Mouse (Mus musculus) retina, embryonic 14.5 days (tissue): ENCODE measurements at regions not wholly inside any gene's neighbourhood (a gene's known extent, or its start where the extent isn't known, plus 50 kb on each side); places are given as distances from the start of the nearest gene placed in this dataset.

Experiments
- DNase-seq: peaks from one replicate; pipeline ENCODE4 v3.0.0-alpha.2; 2015; ENCODE audit warnings: low spot score

GRCm38 (mm10) chr1:119191177-119191576, 137.8 kb upstream of the Gli2 start:
- no peak for DNase-seq

DNA sequence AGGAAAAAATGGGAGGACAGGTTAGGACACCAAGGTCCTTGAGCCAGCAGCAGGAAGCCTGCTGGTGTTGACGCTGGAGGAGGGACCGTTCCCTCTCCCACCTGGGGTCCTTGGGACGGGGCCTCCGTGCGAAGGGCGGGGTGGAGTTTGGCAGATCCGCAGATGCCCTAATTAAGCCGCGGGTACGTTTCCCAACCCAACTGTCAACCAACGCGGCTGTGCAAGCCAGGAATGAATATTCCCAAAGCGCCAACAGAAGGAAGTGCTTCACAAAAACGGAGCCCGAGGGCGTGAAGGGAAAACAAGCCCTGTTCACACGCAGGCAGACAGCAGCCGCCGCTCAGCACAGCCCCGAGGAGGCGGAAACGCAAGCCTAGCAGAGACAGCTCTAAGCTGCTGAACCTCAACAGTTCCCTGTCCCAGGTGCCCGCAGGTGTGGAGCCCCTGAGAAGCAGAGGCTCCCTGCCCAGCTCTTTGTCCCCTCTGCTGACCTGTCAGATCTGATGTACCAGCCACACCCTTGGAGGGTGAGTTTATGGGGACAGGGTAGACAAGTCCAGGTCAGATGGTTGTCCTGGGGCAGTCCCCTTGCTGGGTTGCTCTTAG, 136.1 kb upstream of the Gli2 start:
- DNase-seq, result peak; percentile 38

- DNase-seq, result no peak
These were observed 133.9 kb upstream of the Gli2 start for GRCm38 (mm10) chr1:119187301-119187700.

GRCm38 (mm10) chr1:119186856-119187255, 133.4 kb upstream of the Gli2 start:
- no peak for DNase-seq

GRCm38 (mm10) chr1:119183558-119184270, 130.3 kb upstream of the Gli2 start:
- no peak for DNase-seq

DNA sequence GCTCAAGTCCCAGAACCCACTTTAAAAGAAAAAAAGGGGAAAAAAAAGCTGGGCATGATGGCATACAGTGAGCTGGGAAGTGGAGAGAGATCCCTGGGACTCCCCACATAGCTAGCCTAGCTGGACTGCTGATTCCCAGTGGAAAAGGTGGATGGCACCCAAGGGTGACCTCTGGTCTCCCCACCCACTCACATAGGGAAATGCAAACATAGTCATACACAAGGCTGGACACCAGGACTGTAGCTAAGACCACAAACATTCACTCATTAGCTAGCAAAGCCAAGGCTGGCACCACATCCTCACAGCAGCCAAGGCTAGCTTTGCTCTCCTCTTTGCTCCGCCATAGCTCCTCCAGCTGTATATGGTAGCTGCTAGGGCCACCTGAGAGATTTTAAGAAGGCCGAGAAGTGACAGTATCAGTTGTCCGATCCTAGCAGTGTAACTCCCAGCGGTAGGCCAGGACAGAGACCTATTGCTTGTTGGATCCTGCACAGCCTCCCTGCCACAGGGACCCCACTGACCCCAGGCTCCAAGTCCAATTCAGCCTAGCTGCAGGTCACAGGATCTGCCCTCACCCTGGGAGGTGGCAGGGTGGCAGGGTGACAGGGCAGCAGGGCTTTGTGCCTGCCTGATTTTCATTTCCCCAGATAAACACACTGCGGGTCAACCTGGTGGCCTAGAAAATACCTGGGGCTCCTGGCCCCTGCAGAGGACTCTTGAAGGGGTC, 119.8 kb upstream of the Gli2 start:
- no peak for DNase-seq

DNA sequence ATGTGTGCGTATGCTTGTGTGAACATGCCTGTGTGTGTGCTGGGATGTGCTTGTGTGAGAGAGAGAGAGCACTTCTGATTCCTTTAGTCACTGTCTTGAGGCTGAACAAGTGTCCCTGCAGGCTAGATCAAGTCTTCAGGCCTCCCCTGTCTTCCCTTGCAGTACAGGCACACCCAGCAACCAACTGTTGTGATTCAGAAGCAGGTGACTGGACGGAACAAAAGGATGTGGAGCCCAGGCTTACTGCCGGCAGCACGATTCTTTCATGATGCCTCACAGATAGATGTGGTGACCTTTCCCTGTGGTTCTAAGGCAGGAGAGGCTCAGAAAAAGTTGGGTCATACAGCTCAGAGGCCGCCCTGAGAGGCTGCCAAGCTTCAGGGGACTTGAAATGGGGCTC, 114.0 kb upstream of the Gli2 start:
- no peak for DNase-seq

DNA sequence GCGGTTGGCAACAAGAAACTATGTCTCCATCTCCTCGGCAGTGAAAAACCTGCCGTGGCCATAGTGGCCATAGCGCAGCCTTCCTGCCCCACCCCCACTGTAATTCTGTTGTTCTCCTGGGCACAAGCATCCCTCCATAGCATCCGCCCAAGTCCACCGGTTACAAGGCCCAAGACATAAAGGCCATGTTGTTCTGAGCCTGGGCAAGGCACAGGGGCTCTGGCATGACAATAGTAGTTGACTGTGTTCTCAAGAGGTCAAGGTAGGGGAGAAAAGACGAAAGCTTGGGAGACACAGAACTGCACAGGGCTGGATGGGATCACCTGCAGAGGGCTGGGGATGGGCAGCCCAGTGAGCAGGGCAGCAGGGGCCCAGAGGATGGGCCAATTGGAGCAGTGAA, 112.9 kb upstream of the Gli2 start:
- no peak for DNase-seq

DNA sequence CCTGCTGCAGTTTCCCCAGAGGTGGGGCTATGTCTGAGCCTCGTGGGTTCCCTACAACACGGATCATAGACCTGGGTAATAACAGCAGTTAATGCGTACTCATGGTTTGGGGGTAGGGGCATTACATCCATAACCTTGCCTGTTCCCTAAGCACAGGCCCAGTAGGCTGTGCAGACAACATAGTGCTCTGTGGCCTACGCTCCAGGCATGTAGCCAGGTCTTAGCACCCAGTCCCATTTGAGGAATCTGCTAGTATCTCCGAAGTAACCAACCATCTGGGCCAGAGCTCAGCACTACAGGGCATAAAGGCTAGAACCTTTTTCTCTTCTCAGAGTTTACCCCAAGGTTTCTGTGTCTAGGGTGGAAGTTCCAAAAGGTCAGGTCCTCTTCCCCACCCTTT, 111.4 kb upstream of the Gli2 start:
- DNase-seq, result no peak

DNA sequence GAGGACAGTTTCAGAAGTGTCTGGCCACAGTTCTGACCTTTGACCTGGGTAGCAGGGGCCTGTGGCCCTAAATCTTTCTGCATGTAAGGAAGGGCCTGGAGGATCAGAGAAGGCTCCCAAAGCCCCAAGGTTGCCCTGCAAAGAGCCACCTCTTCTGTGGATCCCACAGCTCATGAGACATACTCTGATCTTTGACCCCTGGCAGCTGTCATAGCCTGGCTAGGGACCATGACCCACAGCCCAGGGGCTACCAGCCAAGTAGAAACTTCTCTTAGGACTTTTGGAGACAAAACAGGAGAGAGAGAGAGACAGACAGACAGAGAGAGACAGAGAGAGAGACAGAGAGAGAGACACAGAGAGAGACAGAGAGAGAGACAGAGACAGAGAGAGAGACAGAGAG, 110.4 kb upstream of the Gli2 start:
- DNase-seq, result no peak

- no peak for DNase-seq
These were observed 109.8 kb upstream of the Gli2 start for GRCm38 (mm10) chr1:119163114-119163740.

- no peak for DNase-seq
These were observed 108.3 kb upstream of the Gli2 start for GRCm38 (mm10) chr1:119161751-119162150.

DNA sequence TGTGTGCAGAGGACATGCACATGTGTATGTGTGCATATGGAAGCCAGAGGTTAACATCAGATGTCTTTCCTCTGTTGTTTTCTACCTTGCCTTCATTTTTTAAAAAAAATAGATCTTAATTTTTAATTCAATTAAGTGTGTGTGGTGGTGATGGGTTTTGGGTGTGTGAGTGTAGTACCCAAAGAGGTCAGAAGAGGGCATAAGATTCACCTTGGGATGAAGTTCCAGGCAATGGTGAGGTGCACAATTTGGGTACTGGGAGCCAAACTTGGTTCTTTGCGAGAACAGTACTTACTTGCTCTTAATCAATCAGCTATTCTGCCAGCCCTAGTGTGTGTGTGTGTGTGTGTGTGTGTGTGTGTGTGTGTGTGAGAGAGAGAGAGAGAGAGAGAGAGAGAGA, 106.9 kb upstream of the Gli2 start:
- DNase-seq, result no peak

DNA sequence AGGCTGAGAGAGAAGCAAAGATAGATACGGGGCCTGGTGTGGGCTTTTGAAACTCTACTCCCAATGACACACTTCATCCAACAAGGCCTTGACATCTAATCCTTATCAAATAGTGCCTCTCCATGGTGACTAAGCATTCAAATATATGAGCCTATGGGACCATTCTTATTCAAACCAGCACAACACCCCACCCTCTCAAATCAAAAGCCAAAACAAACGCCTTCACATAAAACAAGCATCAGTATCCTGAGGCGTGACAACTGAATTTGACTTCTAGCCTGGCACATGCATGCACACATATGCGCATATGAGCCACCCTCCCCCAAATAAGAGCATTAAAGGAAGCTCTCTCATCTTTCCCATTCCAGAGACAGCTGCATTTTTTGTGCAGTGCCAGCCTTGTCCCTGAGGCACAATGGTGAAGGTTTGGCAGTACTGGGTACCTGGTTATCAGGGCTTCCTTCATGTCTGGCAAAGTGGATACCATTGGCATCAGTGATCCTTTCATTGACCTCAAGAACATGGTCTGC, 103.8 kb upstream of the Gli2 start:
- DNase-seq, result no peak

DNA sequence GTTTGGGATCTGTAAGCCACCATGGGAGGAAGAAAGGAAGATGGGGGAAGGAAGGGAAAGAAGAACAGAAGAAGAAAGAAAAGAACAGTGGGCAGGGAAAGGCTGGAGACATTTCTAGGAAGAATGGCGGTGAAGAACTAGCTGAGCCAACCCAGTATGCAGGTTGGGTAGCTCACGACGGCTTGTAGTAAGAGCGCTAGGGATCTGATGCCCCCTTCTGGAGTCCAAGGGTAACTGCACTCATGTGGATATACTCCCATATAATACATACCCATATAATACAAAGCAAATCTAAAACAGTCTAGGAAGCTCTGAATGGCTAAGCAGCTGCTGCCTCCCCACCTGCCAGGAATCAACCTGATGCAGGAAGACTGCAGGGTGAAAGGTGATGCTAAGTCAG, 100.2 kb upstream of the Gli2 start:
- DNase-seq, result no peak

- DNase-seq, result no peak
These were observed 99.4 kb upstream of the Gli2 start for GRCm38 (mm10) chr1:119152776-119153175.

DNA sequence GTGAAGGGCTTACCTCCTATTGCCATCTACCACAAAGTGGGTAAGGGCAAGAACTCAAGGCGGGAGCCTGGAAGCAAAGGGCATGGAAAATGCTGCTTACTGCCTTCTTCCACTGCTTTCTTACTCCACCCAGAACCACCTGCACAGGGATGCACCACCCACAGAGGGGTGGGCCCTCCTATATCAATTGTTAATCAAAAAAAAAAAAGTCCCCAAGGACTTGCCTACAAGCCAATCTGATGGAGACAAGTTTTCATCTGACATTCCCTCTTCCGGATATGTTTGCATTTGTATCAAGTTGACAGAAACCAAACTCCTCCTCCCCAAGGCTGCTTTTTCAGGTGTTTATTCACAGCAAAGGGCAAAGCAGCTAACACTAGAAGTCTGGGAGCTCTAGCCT, 94.1 kb upstream of the Gli2 start:
- no peak for DNase-seq

- no peak for DNase-seq
These were observed 90.4 kb upstream of the Gli2 start for GRCm38 (mm10) chr1:119143808-119144207.

GRCm38 (mm10) chr1:119129039-119129438, 75.6 kb upstream of the Gli2 start:
- DNase-seq, result no peak

- DNase-seq, result no peak
These were observed 72.1 kb upstream of the Gli2 start for GRCm38 (mm10) chr1:119125561-119125960.

DNA sequence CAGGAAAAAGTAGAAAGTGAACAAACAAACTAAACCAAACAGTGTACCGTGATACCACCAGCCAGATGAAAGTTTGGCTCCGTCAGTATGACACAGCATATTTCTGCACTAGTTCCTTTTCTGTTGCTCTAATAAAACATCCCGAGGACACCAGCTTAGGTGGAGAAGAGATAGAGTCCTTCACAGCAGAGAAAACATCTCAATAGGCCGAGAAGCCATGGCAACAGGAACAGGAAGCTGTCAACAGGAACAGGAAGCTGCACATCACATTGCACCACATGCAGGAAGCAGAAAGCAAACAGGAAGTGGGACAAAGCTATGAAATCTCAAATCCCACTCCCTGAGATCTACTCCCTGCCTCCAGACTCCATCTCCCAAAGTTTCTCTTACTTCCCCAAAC, 71.4 kb upstream of the Gli2 start:
- no peak for DNase-seq

DNA sequence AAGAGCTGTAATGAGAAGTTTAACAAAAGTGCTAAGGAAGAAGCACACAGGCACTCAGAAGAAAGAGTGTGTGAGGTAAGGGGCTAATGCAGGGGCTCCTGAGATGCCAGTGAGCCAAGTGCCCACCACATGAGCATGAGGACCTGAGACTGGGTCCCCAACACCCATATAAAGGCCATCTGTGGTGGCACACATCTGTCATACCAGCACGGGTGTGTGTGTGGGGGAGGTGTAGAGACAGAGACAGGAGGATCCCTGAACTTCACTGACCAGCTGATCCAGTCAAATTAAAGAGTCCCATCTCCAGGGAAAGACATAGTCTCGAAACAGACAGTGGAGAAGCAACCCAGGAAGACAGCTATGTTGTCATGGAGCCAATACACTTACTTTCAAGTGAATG, 70.6 kb upstream of the Gli2 start:
- DNase-seq, result no peak

DNA sequence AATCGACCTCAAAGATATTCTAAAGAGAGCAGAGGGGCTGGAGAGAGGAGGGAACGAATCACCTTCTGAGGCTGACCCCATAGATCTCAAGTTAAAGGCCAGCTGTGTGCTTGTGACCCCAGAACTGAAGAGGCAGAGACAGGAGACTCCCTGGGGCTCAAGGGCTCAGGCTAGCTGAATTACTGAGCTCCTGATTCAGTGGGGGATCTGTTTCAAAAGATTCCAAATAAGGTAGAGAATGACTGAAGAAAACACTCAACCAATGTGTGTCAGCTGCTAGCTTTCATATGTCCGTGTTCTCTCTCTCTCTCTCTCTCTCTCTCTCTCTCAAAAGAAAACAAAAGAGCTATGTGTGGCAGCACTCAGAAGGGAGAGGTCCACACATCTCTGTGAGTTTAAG, 70.0 kb upstream of the Gli2 start:
- no peak for DNase-seq
